Mouse (Mus musculus): ENCODE data around the gene Scn3a.

Scn3a gene

GRCm38 (mm10) chr2:65413746-65414145, 153.7 kb downstream of the Scn3a start:
- ATAC-seq (ENCODE audit: low TSS enrichment) = peak; percentile 74
